Comparison of ENCODE assay signal across 9 mouse cellular contexts in genomic region chr14:79156526-79157411, GRCm38 (mm10).
A peak's percentile ranks its signal among the peaks of the same experiment; 100 is the strongest.
DNase-seq lines count a peak whose midpoint lies in the region; ATAC-seq lines count a peak whose summit lies in the region.
"Had no signal": no experiment of that assay in that cellular context is flagged by ENCODE, and none has a peak within 500 bp of the region (broad histone marks: within the 10 kb centered on the region; RNA-seq: fewer than 3 reads in every experiment).

No protein-coding gene starts in this region.

- no peaks in the 10 kb centered on the region for H3K9me3 ChIP-seq in heart, embryonic 16.5 days (replicated peaks; ENCODE audit: control insufficient read depth, low read length)
- no peaks in the 10 kb centered on the region for H3K9me3 ChIP-seq in midbrain, embryonic 11.5 days (ENCODE audit: control insufficient read depth, low read length)
- no peaks in the 10 kb centered on the region for H3K9me3 ChIP-seq in midbrain, embryonic 16.5 days (replicated peaks; ENCODE audit: control insufficient read depth, low read length, poor library complexity, severe bottlenecking)
- no peaks in the 10 kb centered on the region for H3K9me3 ChIP-seq in limb, embryonic 15.5 days
- no peaks in the 10 kb centered on the region for H3K9me3 ChIP-seq in midbrain, embryonic 13.5 days

- H3K9ac ChIP-seq in heart, embryonic 16.5 days (ENCODE audit: low read length), result no peak overlapping the region
- no peak overlapping the region for H3K9ac ChIP-seq in midbrain, embryonic 11.5 days (ENCODE audit: low read length)
- no peak overlapping the region for H3K9ac ChIP-seq in midbrain, embryonic 16.5 days (ENCODE audit: low read depth, low read length)
- no peak overlapping the region for H3K9ac ChIP-seq in limb, embryonic 15.5 days
- no peak overlapping the region for H3K9ac ChIP-seq in midbrain, embryonic 13.5 days (replicated peaks)

- DNase-seq in heart, postnatal 25 days (ENCODE audit: low spot score), result no peak
- DNase-seq in midbrain, embryonic 11.5 days (ENCODE audit: low spot score, missing footprints), result peak; percentile 66
- DNase-seq in cerebellum, postnatal 36 days, result peak; percentile 84 to 86
- DNase-seq in adrenal gland, postnatal 14 days, result no peak

- H3K27me3 ChIP-seq in heart, embryonic 16.5 days (ENCODE audit: control insufficient read depth, insufficient read depth, low read length), result no peaks in the 10 kb centered on the region; the same call in 1 of the 2 replicates
- no peaks in the 10 kb centered on the region for H3K27me3 ChIP-seq in midbrain, embryonic 11.5 days (ENCODE audit: control insufficient read depth, insufficient read depth, low read length)
- no peaks in the 10 kb centered on the region for H3K27me3 ChIP-seq in midbrain, embryonic 16.5 days (ENCODE audit: control insufficient read depth, insufficient read depth, low read depth, low read length)
- H3K27me3 ChIP-seq in limb, embryonic 15.5 days, result no peaks in the 10 kb centered on the region
- no peaks in the 10 kb centered on the region for H3K27me3 ChIP-seq in midbrain, embryonic 13.5 days

- no peak for ATAC-seq in heart, embryonic 16.5 days (replicated peaks; ENCODE audit: extremely low read depth, insufficient read depth, low FRiP score)
- ATAC-seq in midbrain, embryonic 11.5 days (ENCODE audit: low FRiP score), result no peak
- ATAC-seq in midbrain, embryonic 16.5 days, result no peak
- no peak for ATAC-seq in limb, embryonic 15.5 days (ENCODE audit: insufficient number of reproducible peaks, low FRiP score, low TSS enrichment, low read depth)
- ATAC-seq in midbrain, embryonic 13.5 days, result no peak
- ATAC-seq: inflammation-experienced regulatory T-cells, adult 6 months had no signal

- 54% methylated on average over 10 of the region's 10 CpGs for WGBS in heart, embryonic 16.5 days
- 86% methylated on average over 10 of the region's 10 CpGs for WGBS in midbrain, embryonic 11.5 days
- 79% methylated on average over 10 of the region's 10 CpGs for WGBS in midbrain, embryonic 16.5 days
- 52% methylated on average over 10 of the region's 10 CpGs for WGBS in limb, embryonic 15.5 days
- 81% methylated on average over 10 of the region's 10 CpGs for WGBS in midbrain, embryonic 13.5 days

- H3K27ac ChIP-seq in heart, embryonic 16.5 days (ENCODE audit: low read length), result peak overlapping the region; percentile 60
- H3K27ac ChIP-seq in midbrain, embryonic 11.5 days (ENCODE audit: low read depth, low read length), result no peak overlapping the region
- no peak overlapping the region for H3K27ac ChIP-seq in midbrain, embryonic 16.5 days (ENCODE audit: low read length)
- peak overlapping the region; percentile 81 for H3K27ac ChIP-seq in limb, embryonic 15.5 days
- H3K27ac ChIP-seq in midbrain, embryonic 13.5 days, result no peak overlapping the region; the same call in 1 of the 2 replicates

- intact Hi-C loops in heart, postnatal 25 days (cut with DNase I), result loop anchor here (1.0 to 5.0 kb wide), 2 partner anchors 24 to 116 kb away; no protein-coding TSS in a partner anchor

- no peak overlapping the region for H3K4me3 ChIP-seq in heart, embryonic 16.5 days (ENCODE audit: low read length)
- H3K4me3 ChIP-seq in midbrain, embryonic 11.5 days (ENCODE audit: low read depth, low read length), result no peak overlapping the region
- H3K4me3 ChIP-seq in midbrain, embryonic 16.5 days (ENCODE audit: low read depth, low read length), result no peak overlapping the region
- no peak overlapping the region for H3K4me3 ChIP-seq in limb, embryonic 15.5 days
- no peak overlapping the region for H3K4me3 ChIP-seq in midbrain, embryonic 13.5 days (replicated peaks)

- H3K36me3 ChIP-seq in heart, embryonic 16.5 days (ENCODE audit: control insufficient read depth, insufficient read depth), result no peaks in the 10 kb centered on the region
- H3K36me3 ChIP-seq in midbrain, embryonic 11.5 days (ENCODE audit: control insufficient read depth, insufficient read depth, low read length), result no peaks in the 10 kb centered on the region
- H3K36me3 ChIP-seq in midbrain, embryonic 16.5 days (ENCODE audit: control insufficient read depth, insufficient read depth, low read length), result no peaks in the 10 kb centered on the region
- H3K36me3 ChIP-seq in limb, embryonic 15.5 days, result peaks cover 3% of the 10 kb centered on the region; the same call in 1 of the 2 replicates
- no peaks in the 10 kb centered on the region for H3K36me3 ChIP-seq in midbrain, embryonic 13.5 days

- peaks cover 15% of the 10 kb centered on the region for H3K4me1 ChIP-seq in heart, embryonic 16.5 days (ENCODE audit: control insufficient read depth, insufficient read depth, low read length)
- no peaks in the 10 kb centered on the region for H3K4me1 ChIP-seq in midbrain, embryonic 11.5 days (ENCODE audit: control insufficient read depth, insufficient read depth, low read length)
- H3K4me1 ChIP-seq in midbrain, embryonic 16.5 days (ENCODE audit: control insufficient read depth, insufficient read depth, low read length), result no peaks in the 10 kb centered on the region
- H3K4me1 ChIP-seq in limb, embryonic 15.5 days, result peaks cover 33% of the 10 kb centered on the region
- peaks cover 3% of the 10 kb centered on the region; the same call in 1 of the 2 replicates for H3K4me1 ChIP-seq in midbrain, embryonic 13.5 days (replicated peaks)

- no peak overlapping the region for H3K4me2 ChIP-seq in heart, embryonic 16.5 days (ENCODE audit: low read depth, low read length)
- H3K4me2 ChIP-seq in midbrain, embryonic 11.5 days, result no peak overlapping the region
- no peak overlapping the region for H3K4me2 ChIP-seq in midbrain, embryonic 16.5 days (ENCODE audit: low read length)
- H3K4me2 ChIP-seq in limb, embryonic 15.5 days, result no peak overlapping the region
- H3K4me2 ChIP-seq in midbrain, embryonic 13.5 days (replicated peaks), result no peak overlapping the region

Comparison
In these comparisons a context has a peak if more than half of its experiments do, and no peak if none do; other contexts are left out.
1. H3K27ac ChIP-seq: peak in heart, embryonic 16.5 days (single experiment) and limb, embryonic 15.5 days (single experiment); none in midbrain, embryonic 11.5 days (single experiment), midbrain, embryonic 16.5 days (single experiment) and midbrain, embryonic 13.5 days (single experiment).
2. DNase-seq: peak in midbrain, embryonic 11.5 days (single experiment) and cerebellum, postnatal 36 days (2 of 2); none in heart, postnatal 25 days (single experiment) and adrenal gland, postnatal 14 days (single experiment).